Mouse (Mus musculus) testis, adult 2 months (tissue): Measurements from ENCODE around the gene Afmid. TPM values are rescaled to one million over a fixed set of nuclear protein-coding genes. Genes with fewer than 3 reads are reported as not detected.

Experiments used
- H3K27ac ChIP-seq: fragments of 200-500 bp; 2 replicates; pipeline ENCODE4 v1.5.1; 2012; ENCODE audit warnings: low read depth, low read length; ENCODE audit not compliant: control insufficient read depth, insufficient read depth
- H3K27me3 ChIP-seq: fragments of 200-500 bp; 2 replicates; pipeline ENCODE4 v1.6.1; 2012; ENCODE audit warnings: mild to moderate bottlenecking, low read length, moderate library complexity; ENCODE audit not compliant: control insufficient read depth, insufficient read depth
- H3K36me3 ChIP-seq: fragments of 200-500 bp; 2 replicates; pipeline ENCODE4 v1.6.1; 2012; ENCODE audit warnings: mild to moderate bottlenecking, low read length; ENCODE audit not compliant: control insufficient read depth, insufficient read depth
- H3K4me1 ChIP-seq: fragments of 200-500 bp; 2 replicates; pipeline ENCODE4 v1.6.1; 2012; ENCODE audit warnings: low read length; ENCODE audit not compliant: control insufficient read depth, insufficient read depth
- H3K4me3 ChIP-seq: fragments of 200-500 bp; 2 replicates; pipeline ENCODE4 v1.5.1; 2012; ENCODE audit warnings: low read depth, mild to moderate bottlenecking, low read length, moderate library complexity, mixed read lengths; ENCODE audit not compliant: control insufficient read depth
- CTCF ChIP-seq: fragments of 200-500 bp; IDR thresholded peaks from 2 replicates; pipeline ENCODE4 v1.5.1; 2012; ENCODE audit warnings: low read depth, mild to moderate bottlenecking, inconsistent platforms, low read length, moderate library complexity; ENCODE audit not compliant: control insufficient read depth, insufficient read depth, insufficient replicate concordance
- POLR2A ChIP-seq: fragments of 200-500 bp; IDR thresholded peaks from 2 replicates; pipeline ENCODE4 v1.6.1; 2012; ENCODE audit warnings: low read depth, mild to moderate bottlenecking, inconsistent platforms, low read length, moderate library complexity; ENCODE audit not compliant: control insufficient read depth
- polyA plus RNA-seq: library from polyadenylated mRNA; depleted of rRNA; stranded (reverse); fragments of >200 nt; gene quantifications from 2 replicates; pipeline ENCODE4 v1.2.3, GENCODE M21; 2012; rRNA removed

Afmid gene
- polyA plus RNA-seq, 1 experiment = 5.7 TPM

DNA sequence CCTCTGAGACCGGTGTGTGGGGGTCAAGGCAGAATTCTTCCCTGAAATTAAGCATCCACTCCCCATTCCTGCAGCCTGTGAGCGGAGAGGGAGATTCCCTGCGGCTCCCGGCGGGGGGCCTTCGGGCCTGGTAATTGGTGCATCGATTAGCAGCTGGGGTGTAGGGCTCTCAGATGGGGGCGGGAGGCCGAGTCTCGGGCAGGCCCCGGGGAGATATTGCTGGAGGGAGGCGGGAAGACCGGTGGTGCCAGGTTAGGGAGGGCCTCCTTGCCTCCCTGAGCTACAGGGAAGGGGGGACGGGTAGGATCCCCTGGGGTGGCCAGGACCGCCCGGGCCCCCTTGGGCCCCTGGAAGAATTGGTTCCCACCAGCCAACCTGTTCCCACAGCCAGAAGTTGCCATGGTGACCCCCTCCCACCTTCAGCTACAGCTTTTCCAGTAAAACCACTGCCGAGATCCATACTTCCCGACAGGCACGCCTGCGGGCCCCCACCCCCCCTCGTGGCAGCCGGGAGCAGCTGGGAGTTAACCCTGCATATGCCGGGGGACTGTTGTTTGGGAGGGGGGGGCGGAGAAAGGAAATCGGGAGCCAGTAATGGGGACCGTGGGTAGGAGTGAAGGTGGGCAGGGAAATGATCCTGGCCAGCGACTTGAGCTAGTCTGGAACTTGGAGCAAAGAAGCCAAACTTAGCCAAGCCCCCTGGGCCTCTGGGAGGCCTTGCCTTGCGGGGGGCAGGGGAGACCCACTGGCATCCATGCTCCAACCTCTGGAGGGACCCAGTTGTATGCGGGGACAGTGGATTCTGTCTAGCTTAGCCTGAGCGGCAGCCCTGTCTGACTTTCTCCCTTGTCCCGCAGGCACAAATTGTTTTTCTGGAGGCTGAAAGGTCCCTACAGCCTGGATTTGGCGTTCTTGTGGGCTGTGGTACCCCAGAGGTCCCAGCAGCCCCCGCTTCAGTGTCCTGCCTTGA lies 63.4 kb downstream of the Afmid start:
- TF ChIP-seq CTCF = no peak
- TF ChIP-seq POLR2A = no peak
- Histone ChIP-seq H3K27ac (no peak overlapping the region), H3K4me3 (no peak overlapping the region; the same call in 1 of the 2 replicates), H3K4me1 (peaks cover 28% of the 10 kb centered on the region), H3K36me3 (no peaks in the 10 kb centered on the region), H3K27me3 (no peaks in the 10 kb centered on the region; the same call in 1 of the 2 replicates)

Other genes with a start within 250 kb of the Afmid start
- 25.4 and 28.0 TPM in 2 replicates for gene Tnrc6c, start 171.6 kb upstream of the Afmid start, polyA plus RNA-seq
- 1.2 TPM in 2 replicates for gene Tmc8, start 43.8 kb upstream of the Afmid start, polyA plus RNA-seq
- gene Tmc6, start 43.7 kb upstream of the Afmid start, polyA plus RNA-seq = 9.7 and 10.1 TPM in 2 replicates
- not detected in 2 replicates for gene 6030468B19Rik, start 28.3 kb upstream of the Afmid start, polyA plus RNA-seq
- 1.0 TPM in 1 of 2 replicates, not detected in the other for gene Gm20708, start 16.3 kb upstream of the Afmid start, polyA plus RNA-seq
- 21.3 and 32.5 TPM in 2 replicates for gene Syngr2, start 16.3 kb upstream of the Afmid start, polyA plus RNA-seq
- 4.8 and 5.8 TPM in 2 replicates for gene Tk1, start 168 bp downstream of the Afmid start, polyA plus RNA-seq
- 46.1 and 46.3 TPM in 2 replicates for gene Birc5, start 23.3 kb downstream of the Afmid start, polyA plus RNA-seq
- gene Tmem235, start 34.8 kb downstream of the Afmid start, polyA plus RNA-seq = 5.3 and 6.1 TPM in 2 replicates
- 2.1 and 2.5 TPM in 2 replicates for gene Tha1, start 47.6 kb downstream of the Afmid start, polyA plus RNA-seq
- gene Socs3, start 144.1 kb downstream of the Afmid start, polyA plus RNA-seq = 0.51 and 0.61 TPM in 2 replicates
- 55.3 and 59.6 TPM in 2 replicates for gene Pgs1, start 160.4 kb downstream of the Afmid start, polyA plus RNA-seq